Mouse (Mus musculus): ENCODE results near the gene Mfap3l. TPM values are rescaled to one million over a fixed set of nuclear protein-coding genes. Genes with fewer than 3 reads are reported as not detected.
"Not testable (repeated sequence)": the region's sequence is repeated elsewhere in the genome, so short reads cannot be mapped to it uniquely, and the experiment has no call there.

Gene Mfap3l
- 0.53 and 0.83 TPM in 2 replicates for polyA plus RNA-seq (2016; fragmentation: Nextera tagmentation; extraction: Ambion mirVana)

- DNase-seq (ENCODE audit: low spot score), result peak; percentile 93
- Histone ChIP-seq H3K36me3 (no peaks in the 10 kb centered on the region), H3K9me3 (replicated peaks) (no peaks in the 10 kb centered on the region), H3K4me1 (peaks cover 14% of the 10 kb centered on the region), H3K27me3 (ENCODE audit: low read depth, poor library complexity, severe bottlenecking) (peaks cover 38% of the 10 kb centered on the region), H3K4me3 (peak within 1 kb of the TSS; percentile 77), H3K27ac (peak within 1 kb of the TSS; percentile 82)
- 1% methylated on average over 60 of the region's 60 CpGs for WGBS
These were observed at the start of gene Mfap3l for GRCm38 (mm10) chr8:60632250-60632932. TSS of gene Mfap3l (plus strand) at chr8:60632827.

- H3K9me3 ChIP-seq (replicated peaks), result no peaks in the 10 kb centered on the region
- no peak overlapping the region for H3K4me3 ChIP-seq
- no peak for DNase-seq (ENCODE audit: low spot score)
- H3K36me3 ChIP-seq, result no peaks in the 10 kb centered on the region
- no peaks in the 10 kb centered on the region for H3K4me1 ChIP-seq
- no peaks in the 10 kb centered on the region for H3K27me3 ChIP-seq (ENCODE audit: low read depth, poor library complexity, severe bottlenecking)
- H3K27ac ChIP-seq, result no peak overlapping the region
- WGBS, result 92% methylated on average over 2 of the region's 2 CpGs
These were observed 49.3 kb upstream of the Mfap3l start for GRCm38 (mm10) chr8:60583369-60583768.

- 86% methylated on average over 29 of the region's 29 CpGs for WGBS
- not testable (repeated sequence) for H3K27ac ChIP-seq; H3K36me3 ChIP-seq; DNase-seq (ENCODE audit: low spot score); H3K9me3 ChIP-seq (replicated peaks); H3K27me3 ChIP-seq (ENCODE audit: low read depth, poor library complexity, severe bottlenecking); H3K4me1 ChIP-seq; H3K4me3 ChIP-seq
These were observed 41.1 kb upstream of the Mfap3l start for GRCm38 (mm10) chr8:60591352-60592105.

- Histone ChIP-seq H3K27me3 (ENCODE audit: low read depth, poor library complexity, severe bottlenecking) (no peaks in the 10 kb centered on the region), H3K27ac (no peak overlapping the region), H3K4me1 (no peaks in the 10 kb centered on the region), H3K36me3 (no peaks in the 10 kb centered on the region), H3K4me3 (no peak overlapping the region), H3K9me3 (replicated peaks) (no peaks in the 10 kb centered on the region)
- DNase-seq (ENCODE audit: low spot score), result peak; percentile 32
- WGBS, result 57% methylated on average over 3 of the region's 3 CpGs
These were observed 37.9 kb upstream of the Mfap3l start for GRCm38 (mm10) chr8:60594761-60595160.

- Histone ChIP-seq H3K4me3 (no peak overlapping the region), H3K9me3 (replicated peaks) (no peaks in the 10 kb centered on the region), H3K4me1 (peaks cover 4% of the 10 kb centered on the region; the same call in 1 of the 2 replicates), H3K27ac (no peak overlapping the region), H3K27me3 (ENCODE audit: low read depth, poor library complexity, severe bottlenecking) (no peaks in the 10 kb centered on the region), H3K36me3 (no peaks in the 10 kb centered on the region)
- no peak for DNase-seq (ENCODE audit: low spot score)
These were observed 21.0 kb upstream of the Mfap3l start for GRCm38 (mm10) chr8:60611580-60612111.

- H3K36me3 ChIP-seq, result no peaks in the 10 kb centered on the region
- H3K4me1 ChIP-seq, result peaks cover 4% of the 10 kb centered on the region; the same call in 1 of the 2 replicates
- WGBS, result 43% methylated on average over 2 of the region's 2 CpGs
- H3K27ac ChIP-seq, result no peak overlapping the region
- no peaks in the 10 kb centered on the region for H3K9me3 ChIP-seq (replicated peaks)
- peak; percentile 38 for DNase-seq (ENCODE audit: low spot score)
- H3K27me3 ChIP-seq (ENCODE audit: low read depth, poor library complexity, severe bottlenecking), result no peaks in the 10 kb centered on the region
- H3K4me3 ChIP-seq, result no peak overlapping the region
These were observed 15.7 kb upstream of the Mfap3l start for GRCm38 (mm10) chr8:60616928-60617327.

- peak; percentile 26 for DNase-seq (ENCODE audit: low spot score)
- 74% methylated on average over 4 of the region's 4 CpGs for WGBS
- Histone ChIP-seq H3K27me3 (ENCODE audit: low read depth, poor library complexity, severe bottlenecking) (no peaks in the 10 kb centered on the region), H3K9me3 (replicated peaks) (no peaks in the 10 kb centered on the region), H3K4me3 (no peak overlapping the region), H3K36me3 (no peaks in the 10 kb centered on the region), H3K4me1 (no peaks in the 10 kb centered on the region), H3K27ac (no peak overlapping the region)
These were observed 11.1 kb upstream of the Mfap3l start for GRCm38 (mm10) chr8:60621561-60621960.

- no peaks in the 10 kb centered on the region for H3K4me1 ChIP-seq
- no peaks in the 10 kb centered on the region for H3K9me3 ChIP-seq (replicated peaks)
- H3K36me3 ChIP-seq, result no peaks in the 10 kb centered on the region
- H3K4me3 ChIP-seq, result no peak overlapping the region
- no peak overlapping the region for H3K27ac ChIP-seq
- peak; percentile 14 for DNase-seq (ENCODE audit: low spot score)
- H3K27me3 ChIP-seq (ENCODE audit: low read depth, poor library complexity, severe bottlenecking), result no peaks in the 10 kb centered on the region
- WGBS, result 90% methylated on average over 12 of the region's 12 CpGs
These were observed 10.6 kb upstream of the Mfap3l start for GRCm38 (mm10) chr8:60622056-60622455.

DNA sequence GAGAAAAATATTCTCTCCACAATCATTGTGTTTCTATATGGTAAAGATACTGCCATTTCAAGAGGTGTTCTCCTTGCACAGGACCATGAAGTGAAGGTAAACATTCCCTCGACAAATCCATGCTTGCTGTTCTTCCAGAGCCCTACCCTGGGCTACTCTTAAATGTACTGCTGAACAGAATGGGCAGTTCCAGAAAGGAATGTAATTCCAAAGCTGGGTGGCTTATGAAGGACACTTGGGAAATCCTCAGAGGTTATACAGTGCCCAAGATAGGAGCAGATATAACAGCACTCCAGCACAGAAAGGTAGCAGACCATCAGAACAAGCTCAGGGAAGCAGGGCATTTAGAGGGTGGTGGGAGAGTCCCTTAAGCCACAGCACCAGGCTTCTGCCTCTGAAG lies 9.2 kb upstream of the Mfap3l start:
- Histone ChIP-seq H3K9me3 (replicated peaks) (no peaks in the 10 kb centered on the region), H3K27me3 (ENCODE audit: low read depth, poor library complexity, severe bottlenecking) (no peaks in the 10 kb centered on the region), H3K27ac (no peak overlapping the region), H3K4me1 (no peaks in the 10 kb centered on the region), H3K4me3 (no peak overlapping the region), H3K36me3 (no peaks in the 10 kb centered on the region)
- WGBS, result 87% methylated on average over 1 of the region's 1 CpGs
- DNase-seq (ENCODE audit: low spot score), result no peak

GRCm38 (mm10) chr8:60624722-60625121 lies 7.9 kb upstream of the Mfap3l start:
- WGBS, result 90% methylated on average over 7 of the region's 7 CpGs
- H3K27me3 ChIP-seq (ENCODE audit: low read depth, poor library complexity, severe bottlenecking), result peaks cover 8% of the 10 kb centered on the region
- H3K9me3 ChIP-seq (replicated peaks), result no peaks in the 10 kb centered on the region
- no peak overlapping the region for H3K4me3 ChIP-seq
- DNase-seq (ENCODE audit: low spot score), result peak; percentile 7
- no peak overlapping the region for H3K27ac ChIP-seq
- no peaks in the 10 kb centered on the region for H3K4me1 ChIP-seq
- no peaks in the 10 kb centered on the region for H3K36me3 ChIP-seq

- no peak overlapping the region for H3K27ac ChIP-seq
- H3K9me3 ChIP-seq (replicated peaks), result no peaks in the 10 kb centered on the region
- 91% methylated on average over 3 of the region's 3 CpGs for WGBS
- no peaks in the 10 kb centered on the region for H3K36me3 ChIP-seq
- peak; percentile 17 for DNase-seq (ENCODE audit: low spot score)
- no peak overlapping the region for H3K4me3 ChIP-seq
- H3K4me1 ChIP-seq, result peaks cover 8% of the 10 kb centered on the region
- H3K27me3 ChIP-seq (ENCODE audit: low read depth, poor library complexity, severe bottlenecking), result peaks cover 24% of the 10 kb centered on the region
These were observed 4.7 kb upstream of the Mfap3l start for GRCm38 (mm10) chr8:60627937-60628336.

DNA sequence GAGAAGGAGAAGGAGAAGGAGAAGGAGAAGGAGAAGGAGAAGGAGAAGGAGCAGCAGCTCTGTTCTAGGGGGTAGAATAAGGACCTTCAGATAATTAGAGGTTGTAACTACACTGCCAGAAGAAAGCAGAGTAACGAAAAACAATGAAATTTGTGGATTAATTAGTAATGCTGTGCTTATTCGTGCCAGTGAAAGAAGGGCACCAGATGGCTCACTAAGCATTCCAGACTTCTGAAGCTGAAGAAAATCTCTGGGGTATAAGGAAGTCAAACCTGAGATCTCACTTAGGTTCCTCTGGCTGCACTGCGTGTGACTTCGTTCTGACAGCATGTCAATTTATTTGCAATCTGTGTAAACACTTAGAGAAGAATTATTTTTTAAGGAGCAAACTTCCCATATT lies 3.6 kb upstream of the Mfap3l start:
- H3K9me3 ChIP-seq (replicated peaks), result no peaks in the 10 kb centered on the region
- DNase-seq (ENCODE audit: low spot score), result no peak
- no peak overlapping the region for H3K27ac ChIP-seq
- 78% methylated on average over 4 of the region's 4 CpGs for WGBS
- peaks cover 14% of the 10 kb centered on the region for H3K4me1 ChIP-seq
- H3K4me3 ChIP-seq, result no peak overlapping the region
- H3K27me3 ChIP-seq (ENCODE audit: low read depth, poor library complexity, severe bottlenecking), result peaks cover 33% of the 10 kb centered on the region
- no peaks in the 10 kb centered on the region for H3K36me3 ChIP-seq

- Histone ChIP-seq H3K4me3 (peak overlapping the region; percentile 77), H3K27ac (peak overlapping the region; percentile 30; the same call in 1 of the 2 replicates), H3K36me3 (no peaks in the 10 kb centered on the region), H3K27me3 (ENCODE audit: low read depth, poor library complexity, severe bottlenecking) (peaks cover 38% of the 10 kb centered on the region), H3K9me3 (replicated peaks) (no peaks in the 10 kb centered on the region), H3K4me1 (peaks cover 14% of the 10 kb centered on the region)
- WGBS, result under 1% methylated on average over 13 of the region's 13 CpGs
- peak; percentile 74 for DNase-seq (ENCODE audit: low spot score)
These were observed 1.1 kb upstream of the Mfap3l start for GRCm38 (mm10) chr8:60631504-60631934.
